8 mouse cellular contexts compared by ENCODE assay signal in genomic region chr7:48881971-48882609, GRCm38 (mm10). TPM values are rescaled to one million over a fixed set of nuclear protein-coding genes. Genes with fewer than 3 reads are reported as not detected.
A peak's percentile ranks its signal among the peaks of the same experiment; 100 is the strongest.
DNase-seq lines count a peak whose midpoint lies in the region; ATAC-seq lines count a peak whose summit lies in the region.

No protein-coding gene starts in this region.

- ATAC-seq in forebrain, embryonic 12.5 days (ENCODE audit: low FRiP score) = no peak
- ATAC-seq in limb, embryonic 11.5 days (ENCODE audit: insufficient number of reproducible peaks, low FRiP score, low TSS enrichment, low read depth) = no peak
- no peak for ATAC-seq in midbrain, embryonic 12.5 days (ENCODE audit: low FRiP score, low read depth)

- WGBS in forebrain, embryonic 12.5 days = 2% methylated on average over 28 of the region's 28 CpGs
- 2% methylated on average over 28 of the region's 28 CpGs for WGBS in limb, embryonic 11.5 days
- 3% methylated on average over 28 of the region's 28 CpGs for WGBS in midbrain, embryonic 12.5 days

- DNase-seq in urinary bladder, postnatal 14 days (ENCODE audit: low spot score) = peak; percentile 13
- no peak for DNase-seq in urinary bladder, adult 18-20 months (ENCODE audit: low spot score in 2 of 2)
- DNase-seq in limb, embryonic 11.5 days (ENCODE audit: low spot score) = peak; percentile 61
- peak; percentile 18 for DNase-seq in testis, postnatal 14 days (ENCODE audit: low spot score)
- no peak for DNase-seq in ovary, postnatal 36 days (ENCODE audit: low spot score)
- DNase-seq in left cerebral cortex, adult 11 months (ENCODE audit: low spot score) = no peak

- H3K9me3 ChIP-seq in forebrain, embryonic 12.5 days = no peaks in the 10 kb centered on the region
- H3K9me3 ChIP-seq in limb, embryonic 11.5 days (ENCODE audit: control insufficient read depth, low read length) = no peaks in the 10 kb centered on the region
- H3K9me3 ChIP-seq in midbrain, embryonic 12.5 days = no peaks in the 10 kb centered on the region

- peaks cover 13% of the 10 kb centered on the region for H3K36me3 ChIP-seq in forebrain, embryonic 12.5 days (replicated peaks)
- H3K36me3 ChIP-seq in limb, embryonic 11.5 days (ENCODE audit: control insufficient read depth, insufficient read depth, low read length) = 0 out of 2 replicates have a peak, but pooled peaks cover 2% of the 10 kb centered on the region
- H3K36me3 ChIP-seq in midbrain, embryonic 12.5 days = peaks cover 13% of the 10 kb centered on the region

- H3K4me2 ChIP-seq in forebrain, embryonic 12.5 days = peak overlapping the region; percentile 85
- peak overlapping the region; percentile 75 for H3K4me2 ChIP-seq in limb, embryonic 11.5 days (ENCODE audit: low read depth, severe bottlenecking)
- H3K4me2 ChIP-seq in midbrain, embryonic 12.5 days (replicated peaks) = peak overlapping the region; percentile 99

- H3K27me3 ChIP-seq in forebrain, embryonic 12.5 days = peaks cover 48% of the 10 kb centered on the region
- H3K27me3 ChIP-seq in limb, embryonic 11.5 days (ENCODE audit: control insufficient read depth, insufficient read depth, low read length) = no peaks in the 10 kb centered on the region; the same call in 1 of the 2 replicates
- peaks cover 58% of the 10 kb centered on the region for H3K27me3 ChIP-seq in midbrain, embryonic 12.5 days

- H3K27ac ChIP-seq in forebrain, embryonic 12.5 days = no peak overlapping the region
- no peak overlapping the region for H3K27ac ChIP-seq in limb, embryonic 11.5 days (replicated peaks; ENCODE audit: low read depth, low read length)
- H3K27ac ChIP-seq in midbrain, embryonic 12.5 days (replicated peaks) = no peak overlapping the region

- H3K4me1 ChIP-seq in forebrain, embryonic 12.5 days = peaks cover 23% of the 10 kb centered on the region
- H3K4me1 ChIP-seq in limb, embryonic 11.5 days (ENCODE audit: control insufficient read depth, insufficient read depth, low read length) = peaks cover 7% of the 10 kb centered on the region; the same call in 1 of the 2 replicates
- peaks cover 21% of the 10 kb centered on the region for H3K4me1 ChIP-seq in midbrain, embryonic 12.5 days

- peak overlapping the region; percentile 57 for H3K9ac ChIP-seq in forebrain, embryonic 12.5 days
- peak overlapping the region; percentile 61 for H3K9ac ChIP-seq in limb, embryonic 11.5 days (ENCODE audit: low read length)
- peak overlapping the region; percentile 58 for H3K9ac ChIP-seq in midbrain, embryonic 12.5 days (replicated peaks)

- H3K4me3 ChIP-seq in forebrain, embryonic 12.5 days (replicated peaks) = peak overlapping the region; percentile 79
- H3K4me3 ChIP-seq in limb, embryonic 11.5 days (ENCODE audit: low read depth, low read length) = peak overlapping the region; percentile 77
- H3K4me3 ChIP-seq in midbrain, embryonic 12.5 days = peak overlapping the region; percentile 82

RNA-seq across cellular contexts. Expression of gene E2f8, which starts 0.7 kb away (rescaled TPM):
- 19.1 and 20.9 TPM in 2 replicates for polyA plus RNA-seq in forebrain, embryonic 12.5 days (2016; fragmentation: Nextera tagmentation; extraction: Ambion mirVana)
- 14.6 and 16.5 TPM in 2 replicates for polyA plus RNA-seq in limb, embryonic 11.5 days (2014; fragmentation: Nextera tagmentation; extraction: Ambion mirVana)
- 12.8 and 15.5 TPM in 2 replicates for polyA plus RNA-seq in midbrain, embryonic 12.5 days (2016; fragmentation: Nextera tagmentation; extraction: Ambion mirVana)

RNA-seq across cellular contexts. Expression of gene Nav2, which starts 26.4 kb away (rescaled TPM):
- polyA plus RNA-seq in forebrain, embryonic 12.5 days (2016; fragmentation: Nextera tagmentation; extraction: Ambion mirVana) = 8.1 and 10.9 TPM in 2 replicates
- polyA plus RNA-seq in limb, embryonic 11.5 days (2014; fragmentation: Nextera tagmentation; extraction: Ambion mirVana) = 7.5 and 8.9 TPM in 2 replicates
- polyA plus RNA-seq in midbrain, embryonic 12.5 days (2016; fragmentation: Nextera tagmentation; extraction: Ambion mirVana) = 23.0 and 24.5 TPM in 2 replicates

RNA-seq across cellular contexts. Expression of gene Csrp3, which starts 34.3 kb away (rescaled TPM):
- 0.37 and 0.38 TPM in 2 replicates for polyA plus RNA-seq in forebrain, embryonic 12.5 days (2016; fragmentation: Nextera tagmentation; extraction: Ambion mirVana)
- 1.1 and 1.4 TPM in 2 replicates for polyA plus RNA-seq in limb, embryonic 11.5 days (2014; fragmentation: Nextera tagmentation; extraction: Ambion mirVana)
- polyA plus RNA-seq in midbrain, embryonic 12.5 days (2016; fragmentation: Nextera tagmentation; extraction: Ambion mirVana) = 0.27 and 0.56 TPM in 2 replicates

Comparison
In these comparisons a context has a peak if more than half of its experiments do, and no peak if none do; other contexts are left out.
1. DNase-seq: peak in urinary bladder, postnatal 14 days (single experiment), limb, embryonic 11.5 days (single experiment) and testis, postnatal 14 days (single experiment); none in urinary bladder, adult 18-20 months (0 of 2), ovary, postnatal 36 days (single experiment) and left cerebral cortex, adult 11 months (single experiment).
2. Peak in every context shown above with its lines, with median percentiles within 50 percentile points of each other: H3K4me2 ChIP-seq, H3K4me3 ChIP-seq and H3K9ac ChIP-seq.